Mouse (Mus musculus): ENCODE results near the gene Tanc2.

- TF ChIP-seq CTCF (IDR thresholded peaks at IDR 0.05; ENCODE audit: low read depth) (no peak), EP300 (IDR thresholded peaks at IDR 0.05; ENCODE audit: low read depth) (no peak)
Observed at GRCm38 (mm10) chr11:105759413-105759812, 169.6 kb downstream of the Tanc2 start.
